Mouse (Mus musculus): Measurements from ENCODE around the gene Foxo6.
A peak's percentile ranks its signal among the peaks of the same experiment; 100 is the strongest.

DNA sequence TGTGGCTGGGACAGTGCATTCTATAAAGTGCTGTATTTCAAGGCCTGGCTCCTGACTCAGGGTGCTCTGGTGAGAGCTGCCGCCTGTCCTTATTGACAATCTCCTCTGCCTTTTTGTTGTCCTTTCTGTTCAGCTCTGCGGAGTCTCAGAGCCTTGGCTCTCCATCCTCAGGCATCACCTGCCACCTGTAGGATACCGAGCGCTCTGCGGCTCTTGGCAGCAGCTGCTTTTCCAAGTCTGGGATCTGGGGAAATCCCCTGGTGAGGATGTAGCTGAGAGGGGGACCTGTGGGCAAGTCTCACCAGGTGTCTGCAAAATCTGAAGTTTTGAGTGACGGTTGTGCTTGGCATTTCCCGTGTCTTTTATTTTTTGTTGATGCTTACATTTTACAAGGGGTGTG is 12.1 kb upstream of the Foxo6 start:
- TF ChIP-seq CTCF (IDR thresholded peaks at IDR 0.05; ENCODE audit: low read depth) (peak; percentile 65), EP300 (optimal IDR thresholded peaks at IDR 0.05) (no peak)
